Mouse (Mus musculus): ENCODE results near the gene Cyp2c69. TPM values are rescaled to one million over a fixed set of nuclear protein-coding genes. Genes with fewer than 3 reads are reported as not detected.
"Not testable (repeated sequence)": the region's sequence is repeated elsewhere in the genome, so short reads cannot be mapped to it uniquely, and the experiment has no call there.

The Cyp2c69 gene
- total RNA-seq (2012; rRNA removed) = not detected in 2 replicates
- not detected for polyA plus RNA-seq (2012; ENCODE audit: insufficient read depth in 1 of 2, insufficient read length in 2 of 2, low read depth in 1 of 2, low replicate concordance in 2 of 2, missing spikeins in 1 of 2)

- not testable (repeated sequence) for H3K79me2 ChIP-seq (ENCODE audit: control insufficient read depth, insufficient read depth, low read length, poor library complexity); H3K4me3 ChIP-seq (ENCODE audit: control insufficient read depth in 1 of 2, insufficient read depth in 1 of 2, low read depth in 2 of 2, low read length in 2 of 2); H3K9ac ChIP-seq (ENCODE audit: control insufficient read depth, low read depth, low read length, poor library complexity, severe bottlenecking); H3K36me3 ChIP-seq (ENCODE audit: control insufficient read depth in 1 of 2, insufficient read depth in 2 of 2, low read length in 2 of 2); DNase-seq (ENCODE audit: low read depth, low spot score); H3K27me3 ChIP-seq (ENCODE audit: control insufficient read depth in 1 of 2, insufficient read depth in 2 of 2, low read length in 2 of 2); H3K4me1 ChIP-seq (ENCODE audit: control insufficient read depth in 1 of 2, insufficient read depth in 2 of 2, low read length in 2 of 2); H3K27ac ChIP-seq (ENCODE audit: control insufficient read depth, low read depth, low read length); H3K9me3 ChIP-seq (replicated peaks; ENCODE audit: insufficient read depth, low read length)
Measured at GRCm38 (mm10) chr19:39886699-39887098, at the start of gene Cyp2c69. Cyp2c69 (minus strand) TSS chr19:39886799.

GRCm38 (mm10) chr19:39935396-39935795 is 48.8 kb upstream of the Cyp2c69 start:
- TF ChIP-seq KAT2A (conservative IDR thresholded peaks at IDR 0.05; ENCODE audit: low read depth, low read length) (no peak), POLR2A (IDR thresholded peaks at IDR 0.05; ENCODE audit: control insufficient read depth in 1 of 2, insufficient read depth in 1 of 2, low read depth in 1 of 2, low read length in 2 of 2, poor library complexity in 1 of 2) (no peak), SMC3 (IDR thresholded peaks at IDR 0.05; ENCODE audit: low read depth, low read length) (no peak), MXI1 (IDR thresholded peaks at IDR 0.05; ENCODE audit: low read depth, low read length) (no peak), NRF1 (IDR thresholded peaks at IDR 0.05; ENCODE audit: insufficient read depth, low read depth, low read length, poor library complexity, severe bottlenecking) (no peak), ZMIZ1 (IDR thresholded peaks at IDR 0.05; ENCODE audit: low read depth, low read length) (no peak), MEF2A (IDR thresholded peaks at IDR 0.05; ENCODE audit: extremely low read depth, insufficient replicate concordance, low read depth, low read length, poor library complexity, severe bottlenecking) (no peak), TAL1 (IDR thresholded peaks at IDR 0.05; ENCODE audit: low read length) (no peak), USF1 (IDR thresholded peaks at IDR 0.05; ENCODE audit: low read depth, low read length) (no peak), HCFC1 (IDR thresholded peaks at IDR 0.05; ENCODE audit: low read depth, low read length) (no peak), RAD21 (IDR thresholded peaks at IDR 0.05; ENCODE audit: low read depth, low read length) (no peak), EP300 (IDR thresholded peaks at IDR 0.05; ENCODE audit: low read depth in 1 of 2, low read length in 2 of 2) (no peak), ZNF384 (IDR thresholded peaks at IDR 0.05; ENCODE audit: low read depth, low read length) (no peak), CTCF (IDR thresholded peaks at IDR 0.05 in 2 of 3, conservative IDR thresholded peaks at IDR 0.05 in 1 of 3; ENCODE audit: control insufficient read depth in 1 of 3, insufficient read depth in 1 of 3, low read depth in 2 of 3, low read length in 3 of 3, poor library complexity in 1 of 3, severe bottlenecking in 1 of 3) (no peak), MYC (IDR thresholded peaks at IDR 0.05; ENCODE audit: low read depth, low read length) (no peak), MAZ (IDR thresholded peaks at IDR 0.05; ENCODE audit: low read depth, low read length) (no peak), E2F4 (IDR thresholded peaks at IDR 0.05; ENCODE audit: borderline replicate concordance, low read depth, low read length) (no peak), POLR2AphosphoS2 (IDR thresholded peaks at IDR 0.05; ENCODE audit: low read length) (no peak), GABPA (IDR thresholded peaks at IDR 0.05; ENCODE audit: low read depth, low read length) (no peak)
- no peaks in the 10 kb centered on the region for H3K27me3 ChIP-seq (ENCODE audit: control insufficient read depth in 1 of 2, insufficient read depth in 2 of 2, low read length in 2 of 2)
- no peaks in the 10 kb centered on the region for H3K4me1 ChIP-seq (ENCODE audit: control insufficient read depth in 1 of 2, insufficient read depth in 2 of 2, low read length in 2 of 2)
- H3K9ac ChIP-seq (ENCODE audit: control insufficient read depth, low read depth, low read length, poor library complexity, severe bottlenecking) = no peak overlapping the region
- H3K4me3 ChIP-seq (ENCODE audit: control insufficient read depth in 1 of 2, insufficient read depth in 1 of 2, low read depth in 2 of 2, low read length in 2 of 2) = no peak overlapping the region
- no peaks in the 10 kb centered on the region for H3K79me2 ChIP-seq (ENCODE audit: control insufficient read depth, insufficient read depth, low read length, poor library complexity)
- DNase-seq (ENCODE audit: low read depth, low spot score) = no peak
- H3K36me3 ChIP-seq (ENCODE audit: control insufficient read depth in 1 of 2, insufficient read depth in 2 of 2, low read length in 2 of 2) = no peaks in the 10 kb centered on the region
- no peak overlapping the region for H3K27ac ChIP-seq (ENCODE audit: control insufficient read depth, low read depth, low read length)
- H3K9me3 ChIP-seq (replicated peaks; ENCODE audit: insufficient read depth, low read length) = no peaks in the 10 kb centered on the region

All from MEL (cell line).